Mouse (Mus musculus) erythroblast, embryonic 14.5 days (primary cell): ENCODE results near the gene Vwa3b. TPM values are rescaled to one million over a fixed set of nuclear protein-coding genes. Genes with fewer than 3 reads are reported as not detected.

ENCODE experiments used
- H3K27me3 ChIP-seq: 2 replicates; pipeline ENCODE4 v1.6.1; 2012; ENCODE audit warnings: inconsistent platforms; ENCODE audit not compliant: control insufficient read depth
- H3K36me3 ChIP-seq: 2 replicates; pipeline ENCODE4 v1.6.1; 2012; ENCODE audit warnings: mild to moderate bottlenecking, inconsistent platforms; ENCODE audit not compliant: control insufficient read depth
- H3K4me1 ChIP-seq: 2 replicates; pipeline ENCODE4 v1.6.1; 2012; ENCODE audit warnings: inconsistent platforms; ENCODE audit not compliant: control insufficient read depth
- H3K4me3 ChIP-seq: replicated peaks from 2 replicates; pipeline ENCODE3; 2012; ENCODE audit warnings: moderate library complexity, mild to moderate bottlenecking, inconsistent platforms
- H3K9me3 ChIP-seq: 2 replicates; pipeline ENCODE4 v1.6.1; 2012; ENCODE audit warnings: low read length, inconsistent platforms, mixed read lengths; ENCODE audit not compliant: control insufficient read depth
- GATA1 ChIP-seq: IDR thresholded peaks from 2 replicates; pipeline ENCODE4 v1.6.1; 2012; ENCODE audit warnings: low read length, inconsistent platforms, mixed read lengths
- TAL1 ChIP-seq: IDR thresholded peaks from 3 replicates; pipeline ENCODE4 v1.6.1; 2012; ENCODE audit warnings: low read length, inconsistent platforms, mixed read lengths
- polyA plus RNA-seq: library from polyadenylated mRNA; stranded (reverse); fragments of >175 nt; gene quantifications from 2 replicates; pipeline ENCODE4 v1.2.3, GENCODE M21; 2012

The Vwa3b gene
- polyA plus RNA-seq, 1 experiment = not detected

- Histone ChIP-seq H3K27me3 (no peaks in the 10 kb centered on the region), H3K36me3 (no peaks in the 10 kb centered on the region), H3K4me3 (no peak overlapping the region), H3K4me1 (no peaks in the 10 kb centered on the region), H3K9me3 (no peaks in the 10 kb centered on the region)
- no peak for TF ChIP-seq GATA1
- no peak for TF ChIP-seq TAL1
These were observed 16.8 kb downstream of the Vwa3b start for GRCm38 (mm10) chr1:37043196-37043595.

GRCm38 (mm10) chr1:37045472-37045871, 19.1 kb downstream of the Vwa3b start:
- TF ChIP-seq TAL1 = no peak
- TF ChIP-seq GATA1 = no peak
- Histone ChIP-seq H3K4me3 (no peak overlapping the region), H3K4me1 (no peaks in the 10 kb centered on the region)

DNA sequence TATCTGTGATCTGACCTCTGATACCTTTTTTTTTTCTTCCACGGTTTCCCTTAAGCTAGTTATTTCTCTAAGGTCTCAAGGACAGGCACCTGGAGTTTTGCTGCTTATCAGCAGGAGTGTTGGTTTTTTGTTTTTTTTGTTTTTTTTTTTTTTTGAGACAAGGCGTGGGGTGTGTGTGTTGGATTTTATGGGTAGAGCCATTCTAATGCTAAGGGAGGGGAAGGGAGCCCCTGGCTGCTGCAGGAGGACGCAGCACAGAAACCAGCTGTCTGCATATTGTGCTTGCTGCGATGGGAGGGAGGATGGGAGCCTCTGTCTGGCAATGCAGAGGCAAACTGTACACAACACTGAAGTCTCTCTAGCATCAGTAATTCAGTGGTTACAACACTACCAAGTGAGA, 22.8 kb downstream of the Vwa3b start:
- Histone ChIP-seq H3K4me1 (no peaks in the 10 kb centered on the region), H3K9me3 (no peaks in the 10 kb centered on the region), H3K36me3 (no peaks in the 10 kb centered on the region), H3K4me3 (no peak overlapping the region), H3K27me3 (no peaks in the 10 kb centered on the region)
- TF ChIP-seq GATA1 (no peak), TAL1 (no peak)

More at GRCm38 (mm10) chr1:37045472-37045871, 19.1 kb downstream of the Vwa3b start:
- H3K9me3 ChIP-seq = no peaks in the 10 kb centered on the region
- no peaks in the 10 kb centered on the region for H3K27me3 ChIP-seq
- no peaks in the 10 kb centered on the region for H3K36me3 ChIP-seq

GRCm38 (mm10) chr1:37053691-37054090, 27.3 kb downstream of the Vwa3b start:
- no peaks in the 10 kb centered on the region for H3K9me3 ChIP-seq
- TF ChIP-seq TAL1 (no peak), GATA1 (no peak)
- H3K27me3 ChIP-seq = no peaks in the 10 kb centered on the region
- H3K4me1 ChIP-seq = no peaks in the 10 kb centered on the region
- no peak overlapping the region for H3K4me3 ChIP-seq
- no peaks in the 10 kb centered on the region for H3K36me3 ChIP-seq

DNA sequence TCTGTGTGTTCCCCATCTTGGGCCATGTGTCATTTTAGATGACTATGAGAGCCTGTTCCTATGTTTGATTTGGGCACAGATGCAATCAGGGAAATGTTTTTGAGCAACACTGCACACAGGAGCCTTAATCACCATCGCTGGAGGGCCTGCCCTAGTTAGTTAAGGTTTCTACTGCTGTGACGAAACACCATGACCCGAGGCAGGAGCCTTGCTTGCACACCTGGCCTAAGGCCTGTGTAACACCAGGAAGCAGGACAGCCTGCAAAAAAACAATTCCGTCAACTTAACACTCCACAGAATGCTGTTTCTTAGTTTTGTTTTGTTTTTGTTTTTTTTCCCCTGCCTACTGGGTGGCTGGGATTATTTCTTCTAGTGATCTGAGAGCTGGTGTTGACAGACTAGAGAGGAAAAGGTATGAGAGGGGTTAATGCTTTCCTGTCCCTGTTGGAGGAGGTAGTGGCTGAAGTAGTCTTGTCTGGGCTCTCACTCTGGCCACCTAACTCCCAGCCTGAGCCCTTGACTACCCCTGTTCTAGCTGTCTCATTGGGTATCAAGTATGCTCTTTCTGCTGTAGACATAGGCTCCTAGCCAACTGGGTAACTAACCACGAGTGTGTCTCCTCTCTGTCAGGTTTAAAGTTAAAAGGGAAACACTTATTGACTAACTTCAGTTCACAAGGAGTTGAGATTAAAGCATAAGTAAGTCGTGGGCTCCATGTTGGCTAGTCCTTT, 30.6 kb downstream of the Vwa3b start:
- Histone ChIP-seq H3K4me1 (no peaks in the 10 kb centered on the region), H3K27me3 (no peaks in the 10 kb centered on the region), H3K9me3 (no peaks in the 10 kb centered on the region), H3K36me3 (no peaks in the 10 kb centered on the region), H3K4me3 (no peak overlapping the region)
- TF ChIP-seq GATA1 (no peak), TAL1 (no peak)

DNA sequence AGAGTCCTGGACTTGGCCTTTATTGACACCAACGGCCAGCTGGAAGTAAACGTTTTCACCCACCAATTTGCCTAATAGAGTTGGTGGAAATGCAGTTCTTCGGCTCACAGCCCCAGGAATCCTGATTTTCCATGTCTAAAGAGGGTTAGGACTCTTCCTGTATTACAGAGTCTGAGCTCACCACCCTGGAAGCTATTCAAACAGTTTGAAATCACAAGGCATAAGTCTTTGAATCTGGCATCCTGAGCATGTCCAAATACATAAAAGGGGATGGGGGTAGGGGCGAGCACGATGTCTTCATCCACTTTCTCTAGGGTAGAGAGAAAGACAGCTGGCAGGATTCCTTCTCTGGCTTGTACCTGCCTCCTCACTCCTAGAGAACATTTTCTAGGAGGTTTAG, 34.5 kb downstream of the Vwa3b start:
- H3K9me3 ChIP-seq = no peaks in the 10 kb centered on the region
- H3K36me3 ChIP-seq = no peaks in the 10 kb centered on the region
- no peak overlapping the region for H3K4me3 ChIP-seq
- TF ChIP-seq TAL1 (no peak), GATA1 (no peak)
- H3K27me3 ChIP-seq = no peaks in the 10 kb centered on the region
- no peaks in the 10 kb centered on the region for H3K4me1 ChIP-seq

GRCm38 (mm10) chr1:37063053-37063452, 36.7 kb downstream of the Vwa3b start:
- Histone ChIP-seq H3K4me1 (no peaks in the 10 kb centered on the region), H3K9me3 (no peaks in the 10 kb centered on the region)

GRCm38 (mm10) chr1:37063841-37064240, 37.4 kb downstream of the Vwa3b start:
- no peak for TF ChIP-seq GATA1
- TF ChIP-seq TAL1 = no peak
- Histone ChIP-seq H3K27me3 (no peaks in the 10 kb centered on the region), H3K4me3 (no peak overlapping the region), H3K36me3 (no peaks in the 10 kb centered on the region), H3K4me1 (no peaks in the 10 kb centered on the region), H3K9me3 (no peaks in the 10 kb centered on the region)

More at GRCm38 (mm10) chr1:37063053-37063452, 36.7 kb downstream of the Vwa3b start:
- Histone ChIP-seq H3K36me3 (no peaks in the 10 kb centered on the region), H3K4me3 (no peak overlapping the region), H3K27me3 (no peaks in the 10 kb centered on the region)
- TF ChIP-seq GATA1 = no peak
- TF ChIP-seq TAL1 = no peak

DNA sequence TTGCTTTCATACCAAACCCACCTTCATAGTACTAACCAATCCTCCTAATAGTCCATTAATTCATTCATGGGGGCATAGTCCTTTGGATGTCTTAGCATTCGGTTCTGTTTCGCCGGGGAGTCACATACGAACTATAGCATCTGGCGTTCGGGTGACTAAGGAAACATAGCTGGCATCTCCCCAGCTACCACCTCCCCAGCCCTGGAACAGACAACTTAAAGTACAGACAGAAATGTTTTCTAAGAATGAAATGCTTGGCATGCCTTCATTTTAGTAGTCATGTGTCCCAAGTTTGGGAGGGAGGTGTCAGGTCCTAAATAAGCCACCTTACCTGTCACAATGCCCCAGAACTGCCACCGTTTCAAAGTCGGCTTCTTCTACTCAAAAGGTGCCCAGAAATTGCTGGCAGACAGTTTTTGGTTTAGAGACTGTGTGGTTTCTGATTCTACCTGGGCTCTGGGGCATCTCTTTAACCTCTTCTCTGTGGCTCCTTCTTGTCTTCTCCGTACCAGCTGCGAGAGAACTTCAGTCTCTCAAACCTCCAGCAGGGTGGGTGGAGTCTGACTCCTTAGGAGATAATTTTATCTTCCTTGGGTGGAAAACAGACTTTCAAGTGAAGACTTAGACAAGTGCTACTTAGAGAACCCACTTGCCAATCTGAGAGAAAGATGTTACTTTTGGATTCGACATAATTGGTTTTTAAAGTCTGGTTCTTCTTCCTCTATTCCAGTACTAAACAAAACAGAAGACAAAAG, 39.4 kb downstream of the Vwa3b start:
- no peaks in the 10 kb centered on the region for H3K9me3 ChIP-seq
- no peaks in the 10 kb centered on the region for H3K4me1 ChIP-seq
- TF ChIP-seq GATA1 (no peak), TAL1 (no peak)
- H3K27me3 ChIP-seq = no peaks in the 10 kb centered on the region
- no peaks in the 10 kb centered on the region for H3K36me3 ChIP-seq
- no peak overlapping the region for H3K4me3 ChIP-seq
